Mouse (Mus musculus) E14TG2a.4 (cell line): ENCODE data around the gene Crtc3.

Experiments used
- CTCF ChIP-seq: conservative IDR thresholded peaks from 2 replicates; pipeline ENCODE4 v1.5.1; 2014; ENCODE audit warnings: low read length
- NANOG ChIP-seq: IDR thresholded peaks from 2 replicates; pipeline ENCODE4 v1.6.1; 2014; ENCODE audit warnings: borderline replicate concordance, low read length, mixed read lengths

GRCm38 (mm10) chr7:80561931-80562330, 126.7 kb downstream of the Crtc3 start:
- TF ChIP-seq CTCF (no peak), NANOG (no peak)
